Mouse (Mus musculus) liver, adult 2 months (tissue): ENCODE data around the gene Wbp1. TPM values are rescaled to one million over a fixed set of nuclear protein-coding genes. Genes with fewer than 3 reads are reported as not detected.

Experiments used
- DNase-seq: peaks from one replicate; pipeline ENCODE4 v3.0.0-alpha.2; 2011; ENCODE audit warnings: low read depth, low spot score; ENCODE audit errors: extremely low read depth
- H3K27ac ChIP-seq: fragments of 200-500 bp; replicated peaks from 2 replicates; pipeline ENCODE4 v1.5.1; 2012; ENCODE audit warnings: low read depth, mild to moderate bottlenecking, control low read depth, inconsistent platforms, low read length; ENCODE audit not compliant: insufficient read depth
- H3K27me3 ChIP-seq: fragments of 200-500 bp; 2 replicates; pipeline ENCODE4 v1.6.1; 2012; ENCODE audit warnings: mild to moderate bottlenecking, moderate library complexity, low read length, inconsistent platforms; ENCODE audit not compliant: control insufficient read depth, insufficient read depth
- H3K36me3 ChIP-seq: fragments of 200-500 bp; 2 replicates; pipeline ENCODE4 v1.6.1; 2012; ENCODE audit warnings: low read length, inconsistent platforms; ENCODE audit not compliant: control insufficient read depth, insufficient read depth
- H3K4me1 ChIP-seq: fragments of 200-500 bp; 2 replicates; pipeline ENCODE4 v1.6.1; 2011; ENCODE audit warnings: low read length; ENCODE audit not compliant: control insufficient read depth, insufficient read depth
- H3K4me3 ChIP-seq: fragments of 200-500 bp; 2 replicates; pipeline ENCODE4 v1.5.1; 2011; ENCODE audit warnings: low read depth, mild to moderate bottlenecking, control low read depth, low read length, moderate library complexity; ENCODE audit not compliant: insufficient read depth
- H3K79me2 ChIP-seq: fragments of 200-500 bp; 2 replicates; pipeline ENCODE4 v1.6.1; 2012; ENCODE audit warnings: inconsistent platforms, mild to moderate bottlenecking, low read length, moderate library complexity; ENCODE audit not compliant: control insufficient read depth, insufficient read depth
- H3K9ac ChIP-seq: fragments of 200-500 bp; 2 replicates; pipeline ENCODE4 v1.6.1; 2012; ENCODE audit warnings: low read depth, mild to moderate bottlenecking, control low read depth, inconsistent platforms, low read length
- CTCF ChIP-seq: fragments of 200-500 bp; IDR thresholded peaks from 2 replicates; pipeline ENCODE4 v1.5.1; 2011; ENCODE audit warnings: low read depth, low read length, control low read depth
- POLR2A ChIP-seq: fragments of 200-500 bp; IDR thresholded peaks from 2 replicates; pipeline ENCODE4 v1.6.1; 2011; ENCODE audit warnings: low read length, control low read depth; ENCODE audit not compliant: insufficient read depth; ENCODE audit errors: extremely low read depth
- WGBS: fragments of 180-500 bp; shearing (Covaris S2); methylation state at CpG from one replicate; pipeline ENCODE4 v1.1.7; 2018; 5-methylcytosine and 5-hydroxymethylcytosine counted together
- polyA plus RNA-seq: library from polyadenylated mRNA; depleted of rRNA; stranded (reverse); fragments of >200 nt; gene quantifications from 2 replicates; pipeline ENCODE4 v1.2.3, GENCODE M21; 2012
- total RNA-seq: library from RNA; depleted of rRNA; stranded (reverse); fragments of >200 nt; gene quantifications from 2 replicates; pipeline ENCODE4 v1.2.3, GENCODE M21; 2014

Gene Wbp1
- total and polyA plus RNA-seq, 2 experiments = 48.3 to 112 TPM

GRCm38 (mm10) chr6:83134226-83134625, 12.9 kb upstream of the Wbp1 start:
- WGBS = 54% methylated on average over 3 of the region's 3 CpGs
- DNase-seq = peak; percentile 49
- Histone ChIP-seq H3K27me3 (no peaks in the 10 kb centered on the region), H3K27ac (no peak overlapping the region), H3K9ac (no peak overlapping the region), H3K79me2 (no peaks in the 10 kb centered on the region; the same call in 1 of the 2 replicates), H3K36me3 (no peaks in the 10 kb centered on the region), H3K4me1 (peaks cover 26% of the 10 kb centered on the region), H3K4me3 (no peak overlapping the region)
- no peak for TF ChIP-seq CTCF
- no peak for TF ChIP-seq POLR2A

- H3K4me3 ChIP-seq = no peak overlapping the region
- peaks cover 19% of the 10 kb centered on the region for H3K4me1 ChIP-seq
- peak overlapping the region; percentile 60 for H3K27ac ChIP-seq
- H3K36me3 ChIP-seq = no peaks in the 10 kb centered on the region
- DNase-seq = peak; percentile 97
- no peaks in the 10 kb centered on the region for H3K27me3 ChIP-seq
- no peak overlapping the region for H3K9ac ChIP-seq
- WGBS = 30% methylated on average over 9 of the region's 9 CpGs
- H3K79me2 ChIP-seq = no peaks in the 10 kb centered on the region
- no peak for TF ChIP-seq CTCF
- no peak for TF ChIP-seq POLR2A
Measured at GRCm38 (mm10) chr6:83132176-83132919, 11.0 kb upstream of the Wbp1 start.

GRCm38 (mm10) chr6:83131469-83132034, 10.2 kb upstream of the Wbp1 start:
- no peaks in the 10 kb centered on the region for H3K27me3 ChIP-seq
- H3K4me1 ChIP-seq = peaks cover 19% of the 10 kb centered on the region
- peak overlapping the region; percentile 69 for H3K27ac ChIP-seq
- H3K79me2 ChIP-seq = no peaks in the 10 kb centered on the region
- 14% methylated on average over 6 of the region's 6 CpGs for WGBS
- peak; percentile 98 for DNase-seq
- H3K9ac ChIP-seq = peak overlapping the region; percentile 31
- H3K4me3 ChIP-seq = no peak overlapping the region
- no peaks in the 10 kb centered on the region for H3K36me3 ChIP-seq
- TF ChIP-seq CTCF (no peak), POLR2A (no peak)

- no peak for DNase-seq
- 96% methylated on average over 5 of the region's 5 CpGs for WGBS
Measured at GRCm38 (mm10) chr6:83127419-83127818, 6.1 kb upstream of the Wbp1 start.

DNA sequence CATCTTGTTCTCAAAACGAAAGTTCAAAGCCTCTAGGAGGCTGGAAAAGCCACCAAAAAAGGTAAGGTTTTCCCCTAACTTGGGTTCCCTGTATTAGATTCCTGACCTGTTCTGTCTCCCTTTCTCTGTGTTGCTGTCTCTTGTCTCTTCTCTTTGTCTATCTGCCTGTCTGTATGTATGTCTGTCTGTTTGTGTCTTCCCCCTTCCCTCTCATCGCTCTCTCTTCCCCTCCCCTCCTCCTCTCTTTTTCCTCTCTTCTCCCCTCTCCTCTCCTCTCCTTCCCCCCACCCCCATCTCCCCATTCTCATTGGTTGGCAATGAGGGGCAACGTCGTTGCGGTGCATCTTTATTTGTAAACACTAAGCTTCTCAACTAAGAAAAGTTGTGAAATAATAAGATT, 4.0 kb upstream of the Wbp1 start, which contains the start of gene Ino80b:
TSS of gene Ino80b (minus strand) at position 101 of the 400 bp plus-strand sequence.
- no peaks in the 10 kb centered on the region; the same call in 1 of the 2 replicates for H3K36me3 ChIP-seq
- WGBS = 20% methylated on average over 5 of the region's 5 CpGs
- H3K79me2 ChIP-seq = no peaks in the 10 kb centered on the region
- peak within 1 kb of the TSS; percentile 97 for H3K4me3 ChIP-seq
- no peaks in the 10 kb centered on the region for H3K27me3 ChIP-seq
- no peak for DNase-seq
- peak within 1 kb of the TSS; percentile 96 for H3K9ac ChIP-seq
- TF ChIP-seq POLR2A (no peak), CTCF (no peak)
- peaks cover 7% of the 10 kb centered on the region for H3K4me1 ChIP-seq
- peak within 1 kb of the TSS; percentile 66 for H3K27ac ChIP-seq

More at GRCm38 (mm10) chr6:83127419-83127818, 6.1 kb upstream of the Wbp1 start:
- Histone ChIP-seq H3K4me1 (peaks cover 10% of the 10 kb centered on the region), H3K79me2 (no peaks in the 10 kb centered on the region), H3K9ac (no peak overlapping the region), H3K27me3 (no peaks in the 10 kb centered on the region), H3K4me3 (no peak overlapping the region), H3K36me3 (no peaks in the 10 kb centered on the region; the same call in 1 of the 2 replicates), H3K27ac (no peak overlapping the region)
- TF ChIP-seq POLR2A (no peak), CTCF (no peak; the same call in 1 of the 2 replicates)

DNA sequence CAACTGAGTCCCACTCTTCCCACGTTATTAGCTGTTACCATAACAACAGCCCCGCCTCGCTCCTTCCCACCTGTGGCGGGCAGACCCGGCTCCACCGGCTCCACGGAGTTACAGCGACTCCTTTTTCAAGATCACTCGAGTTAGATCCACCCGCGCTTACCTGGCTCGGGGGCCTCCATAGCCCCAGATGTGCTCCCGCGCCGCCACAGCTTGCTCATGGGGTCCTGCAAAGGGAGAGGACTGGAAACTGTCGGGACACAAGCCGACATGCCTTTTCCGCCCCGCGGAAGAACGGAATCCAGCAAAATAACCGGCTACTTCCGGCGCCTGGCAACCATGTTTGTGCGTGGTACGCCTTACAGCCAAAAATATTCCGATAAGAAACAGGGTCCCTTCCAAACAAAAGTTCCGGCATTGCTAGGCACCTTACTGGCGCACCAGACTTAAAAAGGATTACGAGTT, 3.5 kb upstream of the Wbp1 start:
- no peaks in the 10 kb centered on the region for H3K27me3 ChIP-seq
- peak; percentile 92 for DNase-seq
- WGBS = under 1% methylated on average over 30 of the region's 30 CpGs
- no peaks in the 10 kb centered on the region for H3K79me2 ChIP-seq
- peaks cover 11% of the 10 kb centered on the region for H3K4me1 ChIP-seq
- peak overlapping the region; percentile 66 for H3K27ac ChIP-seq
- H3K9ac ChIP-seq = peak overlapping the region; percentile 96
- TF ChIP-seq POLR2A (peak; percentile 59; the same call in 1 of the 2 replicates), CTCF (no peak)
- H3K36me3 ChIP-seq = no peaks in the 10 kb centered on the region; the same call in 1 of the 2 replicates
- H3K4me3 ChIP-seq = peak overlapping the region; percentile 97
